Mouse (Mus musculus): ENCODE results near the gene Gli3.

The Gli3 gene

GRCm38 (mm10) chr13:15724723-15725122, 261.7 kb downstream of the Gli3 start:
- DNase-seq (ENCODE audit: low read depth): no peak

- peak; percentile 99 for DNase-seq (ENCODE audit: low read depth)
These were observed 278.7 kb downstream of the Gli3 start for GRCm38 (mm10) chr13:15741771-15742170.

- no peak for DNase-seq (ENCODE audit: low read depth)
These were observed 279.3 kb downstream of the Gli3 start for GRCm38 (mm10) chr13:15742308-15742707.

GRCm38 (mm10) chr13:15742777-15743176, 279.7 kb downstream of the Gli3 start:
- DNase-seq (ENCODE audit: low read depth): peak; percentile 44

- DNase-seq (ENCODE audit: low read depth): peak; percentile 61
These were observed 296.0 kb downstream of the Gli3 start for GRCm38 (mm10) chr13:15758835-15759632.

GRCm38 (mm10) chr13:15759633-15760441, 296.8 kb downstream of the Gli3 start:
- DNase-seq (ENCODE audit: low read depth): no peak

- DNase-seq (ENCODE audit: low read depth): no peak
These were observed 299.3 kb downstream of the Gli3 start for GRCm38 (mm10) chr13:15762291-15762690.

- peak; percentile 35 for DNase-seq (ENCODE audit: low read depth)
These were observed 299.9 kb downstream of the Gli3 start for GRCm38 (mm10) chr13:15762901-15763417.

GRCm38 (mm10) chr13:15777624-15778023, 314.6 kb downstream of the Gli3 start:
- DNase-seq (ENCODE audit: low read depth): no peak

Measured in fibroblast of lung, adult 2 months (primary cell).